Mouse (Mus musculus): Measurements from ENCODE around the gene Uox.

- no peak for TF ChIP-seq CTCF (IDR thresholded peaks at IDR 0.05; ENCODE audit: borderline replicate concordance, extremely low read depth, insufficient read depth, insufficient read length)
- TF ChIP-seq POLR2A (IDR thresholded peaks at IDR 0.05; ENCODE audit: borderline replicate concordance, extremely low read depth, insufficient read depth, insufficient read length, poor library complexity, severe bottlenecking), result no peak
These were observed 19.3 kb downstream of the Uox start for GRCm38 (mm10) chr3:146589523-146589922.

All from brain, embryonic 14.5 days (tissue).